Mouse (Mus musculus) cerebellum, postnatal 4 days (tissue): ENCODE data around the gene Grin1.
A peak's percentile ranks its signal among the peaks of the same experiment; 100 is the strongest.
"Not testable (repeated sequence)": the region's sequence is repeated elsewhere in the genome, so short reads cannot be mapped to it uniquely, and the experiment has no call there.

Source experiments
- DNase-seq, 2 experiments: peaks; one replicate each; pipeline ENCODE4 v3.0.0; 2022; ENCODE audit warnings: low spot score in 2 of 2, mixed read lengths in 1 of 2

The Grin1 gene

GRCm38 (mm10) chr2:25256443-25257109, 62.4 kb downstream of the Grin1 start:
- DNase-seq, result not testable (repeated sequence)

- peak; percentile 66 to 86 for DNase-seq
Observed at GRCm38 (mm10) chr2:25255284-25255779, 63.7 kb downstream of the Grin1 start, which contains the start of gene Tmem203. Gene Tmem203 (plus strand): TSS chr2:25255439.

GRCm38 (mm10) chr2:25252331-25252730, 66.7 kb downstream of the Grin1 start:
- DNase-seq, result no peak

- no peak for DNase-seq
Observed at GRCm38 (mm10) chr2:25246183-25247072, 72.6 kb downstream of the Grin1 start, which contains the start of gene AL732309.1. Gene AL732309.1 (minus strand): TSS chr2:25246863.

GRCm38 (mm10) chr2:25244144-25244543, 74.8 kb downstream of the Grin1 start:
- no peak for DNase-seq

GRCm38 (mm10) chr2:25243342-25243741, 75.6 kb downstream of the Grin1 start:
- no peak for DNase-seq

GRCm38 (mm10) chr2:25242101-25242506, 76.9 kb downstream of the Grin1 start, which contains the start of the genes Rnf208 and Cysrt1:
Gene Rnf208 (plus strand): TSS chr2:25242255.
Gene Cysrt1 (minus strand): TSS chr2:25242452.
- DNase-seq, result peak in 1 of 2 experiments; percentile 30

GRCm38 (mm10) chr2:25241438-25241775, 77.6 kb downstream of the Grin1 start:
- DNase-seq, result no peak
